Mouse (Mus musculus) megakaryocyte, embryonic 14.5 days (primary cell): Measurements from ENCODE around the gene Tmed6. TPM values are rescaled to one million over a fixed set of nuclear protein-coding genes. Genes with fewer than 3 reads are reported as not detected.
A peak's percentile ranks its signal among the peaks of the same experiment; 100 is the strongest.
"Not testable (repeated sequence)": the region's sequence is repeated elsewhere in the genome, so short reads cannot be mapped to it uniquely, and the experiment has no call there.

ENCODE experiments used
- H3K27me3 ChIP-seq: replicated peaks from 2 replicates; pipeline ENCODE3; 2012; ENCODE audit warnings: inconsistent platforms
- H3K36me3 ChIP-seq: replicated peaks from 2 replicates; pipeline ENCODE3; 2012; ENCODE audit warnings: low read length, inconsistent platforms, mixed read lengths
- H3K4me1 ChIP-seq: 2 replicates; pipeline ENCODE4 v1.6.1; 2012; ENCODE audit warnings: inconsistent platforms
- H3K4me3 ChIP-seq: replicated peaks from 2 replicates; pipeline ENCODE3; 2012; ENCODE audit warnings: moderate library complexity, mild to moderate bottlenecking, inconsistent platforms
- H3K9me3 ChIP-seq: 2 replicates; pipeline ENCODE4 v1.6.1; 2012; ENCODE audit warnings: inconsistent platforms
- FLI1 ChIP-seq: IDR thresholded peaks from 2 replicates; pipeline ENCODE4 v1.6.1; 2012; ENCODE audit warnings: low read length, inconsistent platforms, mixed read lengths
- GATA1 ChIP-seq: IDR thresholded peaks from 3 replicates; pipeline ENCODE4 v1.6.1; 2012; ENCODE audit warnings: mixed read lengths, low read length, inconsistent platforms, borderline replicate concordance
- polyA plus RNA-seq: library from polyadenylated mRNA; stranded (reverse); fragments of >175 nt; gene quantifications from 2 replicates; pipeline ENCODE4 v1.2.3, GENCODE M21; 2012; ENCODE audit warnings: low replicate concordance; ENCODE audit not compliant: insufficient read depth

Tmed6 gene
- polyA plus RNA-seq, result not detected in 2 replicates

DNA sequence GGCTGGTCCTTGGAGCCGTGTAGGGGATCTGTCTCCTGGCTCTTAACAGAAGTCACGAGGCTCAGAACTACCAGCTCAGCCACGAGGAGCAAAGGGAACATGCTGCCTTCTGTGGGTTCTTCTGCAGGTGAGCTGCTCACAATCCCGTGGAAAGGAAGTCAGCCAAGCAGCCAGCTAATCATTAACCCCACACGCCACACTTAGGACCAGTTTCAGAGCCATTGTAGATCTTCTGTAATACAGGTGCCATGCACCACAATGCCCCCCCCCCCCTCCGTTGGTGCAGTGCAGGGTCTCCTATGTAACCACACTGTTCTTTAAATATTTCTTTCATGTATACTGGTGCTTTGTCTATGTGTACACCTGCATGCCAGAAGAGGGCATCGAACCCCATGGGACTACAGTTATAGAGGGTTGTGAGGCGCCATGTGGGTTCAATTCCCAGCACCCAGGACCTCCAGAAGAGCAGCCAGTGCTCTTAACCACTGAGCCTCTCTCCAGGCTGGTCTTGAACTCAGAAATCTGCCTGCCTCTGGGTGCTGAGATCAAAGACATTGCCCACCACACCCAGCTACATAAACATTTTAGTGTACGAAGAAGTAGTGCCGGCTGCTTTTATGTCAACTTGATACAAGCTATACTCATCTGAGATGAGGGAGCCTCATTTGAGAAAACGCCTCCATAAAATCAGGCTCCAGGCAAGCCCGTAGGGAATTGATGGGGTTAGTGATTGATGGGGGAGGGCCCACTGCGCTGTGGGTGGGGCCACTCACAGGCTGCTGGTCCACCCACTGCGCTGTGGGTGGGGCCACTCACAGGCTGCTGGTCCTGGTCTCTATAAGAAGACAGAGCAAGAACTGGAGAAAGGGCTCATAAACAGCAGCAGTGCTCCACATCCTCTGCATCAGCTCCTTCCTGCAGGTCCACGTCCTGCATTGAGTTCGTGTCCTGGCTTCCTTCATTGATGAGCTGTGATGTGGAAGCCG, at the start of gene Tmed6:
TSS of gene Tmed6 (minus strand) at position 134 of the 986 bp plus-strand sequence.
- Histone ChIP-seq H3K9me3 (no peaks in the 10 kb centered on the region), H3K4me3 (peak within 1 kb of the TSS; percentile 69), H3K4me1 (peaks cover 12% of the 10 kb centered on the region), H3K27me3 (peaks cover 4% of the 10 kb centered on the region), H3K36me3 (peaks cover 28% of the 10 kb centered on the region)
- TF ChIP-seq FLI1, result no peak
- TF ChIP-seq GATA1, result no peak

DNA sequence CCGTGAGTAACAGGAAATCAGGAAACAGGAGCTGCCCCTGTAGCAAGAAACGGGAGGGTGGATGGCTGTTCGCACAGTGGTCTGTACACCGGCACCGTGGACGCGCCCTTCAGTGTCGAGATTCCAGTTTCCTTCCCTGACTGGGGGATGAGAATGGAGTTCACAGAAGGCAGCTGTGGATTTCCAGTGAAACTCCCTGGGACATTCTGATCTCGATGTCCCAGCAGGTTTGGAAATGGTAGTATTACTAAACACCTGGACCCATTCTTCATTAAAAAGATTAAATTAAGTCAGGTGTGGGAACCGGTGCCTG, 49.5 kb upstream of the Tmed6 start:
- Histone ChIP-seq H3K27me3 (peaks cover 6% of the 10 kb centered on the region), H3K4me1 (peaks cover 24% of the 10 kb centered on the region), H3K9me3 (no peaks in the 10 kb centered on the region), H3K4me3 (peak overlapping the region; percentile 74), H3K36me3 (no peaks in the 10 kb centered on the region)
- TF ChIP-seq GATA1 (no peak), FLI1 (no peak)

DNA sequence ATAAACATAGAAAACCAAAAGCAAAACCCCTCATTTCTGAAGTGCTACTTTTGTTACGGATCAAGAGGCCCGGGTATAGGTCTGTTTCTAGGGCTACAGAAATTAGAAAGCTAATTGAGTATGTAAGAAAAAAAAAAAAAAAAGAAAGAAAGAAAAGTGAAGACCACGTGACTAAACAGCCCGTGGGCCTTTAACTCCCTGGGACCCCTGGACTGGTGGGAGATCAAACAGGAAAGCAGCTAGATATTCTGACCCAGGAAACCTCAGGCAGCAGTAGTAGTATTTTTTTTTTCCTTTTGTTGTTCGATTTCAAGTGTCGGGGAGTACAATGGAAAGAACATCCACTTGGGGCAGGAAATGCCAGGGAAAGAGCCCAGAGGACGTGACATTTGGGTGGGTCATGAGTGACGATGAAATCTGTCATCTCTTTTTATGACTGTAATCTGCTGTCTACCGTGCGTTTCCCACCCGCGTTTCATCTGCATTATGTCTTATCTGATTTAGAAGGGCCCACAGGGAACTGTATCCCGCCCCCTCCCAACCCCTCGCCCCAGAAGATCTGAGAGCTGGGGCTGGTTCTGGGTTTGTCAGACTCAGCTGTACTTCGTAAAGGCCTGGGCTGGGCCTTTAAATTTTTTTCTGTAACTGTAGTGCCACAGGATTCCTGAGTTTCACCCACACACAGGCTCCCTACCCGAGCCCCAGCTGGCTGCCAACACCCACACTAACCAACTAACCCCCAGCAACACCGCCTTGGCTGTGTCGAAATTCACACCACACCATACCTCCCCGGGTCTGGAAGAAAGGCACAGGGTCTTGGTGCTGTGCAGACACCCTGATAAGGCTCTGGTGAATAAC, 48.9 kb upstream of the Tmed6 start:
- no peaks in the 10 kb centered on the region for H3K9me3 ChIP-seq
- peaks cover 3% of the 10 kb centered on the region for H3K27me3 ChIP-seq
- H3K36me3 ChIP-seq, result no peaks in the 10 kb centered on the region
- TF ChIP-seq GATA1, result no peak
- no peak for TF ChIP-seq FLI1
- peaks cover 25% of the 10 kb centered on the region for H3K4me1 ChIP-seq
- peak overlapping the region; percentile 74 for H3K4me3 ChIP-seq

DNA sequence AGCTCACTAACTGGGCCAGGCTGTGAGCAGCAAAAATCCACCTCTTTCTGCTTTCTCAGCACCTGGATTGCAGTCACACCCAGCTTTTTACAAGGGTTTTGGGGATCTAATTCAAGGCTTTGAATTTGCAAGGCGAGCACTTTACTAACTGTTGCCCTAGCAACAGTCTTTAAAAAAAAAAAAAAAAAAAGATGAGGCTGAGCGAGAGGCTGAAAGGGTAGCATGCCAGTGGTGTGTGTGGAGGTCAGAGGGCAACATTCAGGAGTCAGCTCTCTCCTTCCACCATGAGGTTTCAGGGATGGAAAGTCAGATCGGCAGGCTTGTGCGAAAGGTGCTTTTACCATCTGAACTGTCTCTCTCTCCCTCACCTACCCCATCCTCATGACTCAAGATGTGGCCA, 47.8 kb upstream of the Tmed6 start:
- no peak for TF ChIP-seq GATA1
- no peak for TF ChIP-seq FLI1
- Histone ChIP-seq H3K27me3 (peaks cover 5% of the 10 kb centered on the region), H3K4me1 (peaks cover 25% of the 10 kb centered on the region), H3K4me3 (no peak overlapping the region), H3K36me3 (no peaks in the 10 kb centered on the region), H3K9me3 (no peaks in the 10 kb centered on the region)

DNA sequence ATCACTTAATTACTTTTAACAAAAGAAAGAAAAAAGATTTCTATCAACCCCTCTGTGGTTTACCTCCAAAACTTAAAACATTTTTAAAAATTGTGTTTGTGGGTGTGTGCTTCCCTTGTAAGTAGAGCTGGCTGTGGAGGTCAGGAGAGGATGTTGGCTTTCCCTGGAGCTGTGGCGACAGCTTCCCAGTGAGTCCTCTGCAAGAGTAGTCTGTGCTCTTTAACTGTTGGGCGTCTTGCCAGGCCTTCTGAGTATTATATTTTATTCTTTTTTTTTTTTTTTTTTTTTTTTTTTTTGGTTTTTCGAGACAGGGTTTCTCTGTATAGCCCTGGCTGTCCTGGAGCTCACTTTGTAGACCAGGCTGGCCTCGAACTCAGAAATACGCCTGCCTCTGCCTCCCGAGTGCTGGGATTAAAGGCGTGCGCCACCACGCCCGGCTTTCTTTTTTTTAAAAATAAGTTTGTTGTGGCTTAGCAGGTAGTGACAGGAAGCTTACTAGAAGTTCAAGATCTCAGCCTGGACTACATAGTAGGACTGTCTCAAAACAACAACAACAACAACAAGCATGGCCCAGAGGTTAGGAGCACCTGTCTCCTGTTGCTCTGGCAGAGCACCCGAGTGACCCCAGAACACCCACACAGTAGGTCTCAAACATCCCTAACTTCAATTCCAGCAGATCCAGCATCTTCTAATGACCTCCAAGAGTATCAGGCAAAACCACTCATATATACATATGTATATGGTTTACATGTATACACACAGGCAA, 46.1 kb upstream of the Tmed6 start:
- no peaks in the 10 kb centered on the region for H3K36me3 ChIP-seq
- peaks cover 5% of the 10 kb centered on the region for H3K27me3 ChIP-seq
- no peak overlapping the region for H3K4me3 ChIP-seq
- TF ChIP-seq FLI1 (no peak), GATA1 (no peak)
- H3K9me3 ChIP-seq, result no peaks in the 10 kb centered on the region
- peaks cover 30% of the 10 kb centered on the region for H3K4me1 ChIP-seq

DNA sequence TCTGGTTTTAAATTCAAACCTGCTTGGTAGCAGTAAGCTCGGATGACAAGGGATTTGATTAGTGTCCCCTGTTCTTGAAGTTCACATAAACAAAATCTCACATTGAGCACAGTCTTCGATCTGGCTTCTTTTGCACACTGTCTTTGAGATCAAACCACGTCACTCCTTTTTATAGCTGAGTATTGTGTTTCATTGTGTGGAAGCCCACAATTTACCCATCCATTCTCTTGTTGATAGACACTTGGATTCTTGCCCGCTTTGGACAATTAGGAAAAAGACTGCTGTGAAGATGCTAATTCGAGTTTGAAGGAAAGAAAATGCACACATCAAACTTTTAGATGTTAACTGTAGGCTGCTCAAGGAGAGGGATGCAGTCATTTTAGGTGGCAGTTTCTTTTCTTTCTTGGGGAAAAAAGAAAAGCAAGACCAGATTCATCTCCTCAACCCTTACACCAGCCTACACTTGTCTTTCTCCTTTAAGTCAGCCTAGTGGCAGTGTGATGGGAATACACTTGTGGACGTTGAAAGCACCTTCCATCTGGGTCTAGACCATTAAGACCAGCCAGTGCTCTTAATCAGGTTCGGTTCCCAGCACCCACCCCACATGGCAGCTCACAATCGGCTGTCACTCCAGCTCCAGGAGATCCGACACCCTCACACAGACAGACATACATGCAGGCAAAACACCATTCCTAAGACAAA, 45.3 kb upstream of the Tmed6 start:
- Histone ChIP-seq H3K9me3 (no peaks in the 10 kb centered on the region), H3K36me3 (no peaks in the 10 kb centered on the region), H3K4me3 (no peak overlapping the region), H3K27me3 (peaks cover 5% of the 10 kb centered on the region), H3K4me1 (peaks cover 27% of the 10 kb centered on the region)
- TF ChIP-seq FLI1, result no peak
- TF ChIP-seq GATA1, result no peak

DNA sequence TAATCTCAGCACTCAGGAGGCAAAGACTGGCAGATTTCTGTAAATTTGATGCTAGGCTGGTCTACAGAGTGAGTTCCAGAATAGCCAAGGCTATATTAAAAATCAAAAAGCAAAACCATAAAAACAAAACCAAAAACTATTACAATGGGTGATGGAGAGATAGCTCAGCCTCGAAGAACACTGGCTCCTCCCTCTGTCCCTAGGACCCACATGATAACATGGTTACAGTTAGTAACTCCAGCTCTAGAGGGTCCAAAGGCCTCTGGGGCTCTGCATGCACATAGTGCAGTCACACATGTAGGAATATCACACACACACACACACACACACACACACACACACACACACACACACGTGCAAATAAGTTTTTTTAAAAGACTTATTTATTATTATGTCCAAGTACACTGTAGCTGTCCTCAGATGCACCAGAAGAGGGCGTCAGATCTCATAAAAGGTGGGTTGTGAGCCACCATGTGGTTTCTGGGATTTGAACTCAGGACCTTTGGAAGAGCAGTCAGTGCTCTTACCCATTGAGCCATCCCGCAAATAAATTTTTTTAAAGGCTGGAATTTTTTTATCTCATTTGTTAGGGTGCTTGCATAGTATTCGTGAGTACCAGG, 44.5 kb upstream of the Tmed6 start:
- Histone ChIP-seq H3K4me1 (peaks cover 22% of the 10 kb centered on the region), H3K4me3 (no peak overlapping the region), H3K36me3 (no peaks in the 10 kb centered on the region), H3K9me3 (no peaks in the 10 kb centered on the region), H3K27me3 (peaks cover 5% of the 10 kb centered on the region)
- TF ChIP-seq GATA1 (no peak), FLI1 (no peak)

DNA sequence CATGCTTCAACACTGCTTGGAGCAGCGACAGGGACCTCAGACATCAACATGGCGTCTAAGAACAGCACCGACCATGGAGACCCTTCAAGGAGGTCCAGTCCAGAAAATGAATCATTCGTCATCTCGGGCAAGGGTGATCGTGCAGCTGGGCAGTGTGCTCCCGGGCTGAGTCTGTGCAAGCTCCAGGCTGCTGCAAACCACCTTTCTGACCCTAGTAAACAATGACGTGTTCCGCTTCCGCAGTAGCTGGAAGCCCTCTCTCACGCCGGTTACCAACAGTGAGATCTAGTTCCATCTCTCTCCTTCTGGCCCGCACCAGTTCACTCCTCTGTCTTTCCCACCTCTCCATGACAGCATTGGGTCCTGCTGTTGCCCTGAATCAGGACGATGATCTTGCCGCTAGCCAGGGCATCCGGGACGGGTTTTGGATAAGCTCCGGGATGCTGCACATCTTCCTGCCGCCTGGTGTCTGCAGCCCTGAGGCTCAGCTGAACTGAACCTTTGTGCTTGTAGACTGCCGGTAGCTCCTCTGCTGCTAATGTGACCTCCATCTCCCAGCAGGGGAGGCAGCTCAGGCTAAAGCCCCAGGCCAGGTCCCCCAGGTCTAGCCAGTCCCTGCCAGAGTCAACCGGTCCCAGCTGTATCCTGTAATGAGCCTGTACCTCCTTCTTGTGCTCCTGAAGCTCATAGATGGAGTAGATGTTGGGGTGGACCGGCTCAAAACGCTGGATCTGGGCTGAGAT, 43.7 kb upstream of the Tmed6 start:
- Histone ChIP-seq H3K36me3 (no peaks in the 10 kb centered on the region), H3K4me1 (peaks cover 14% of the 10 kb centered on the region), H3K9me3 (no peaks in the 10 kb centered on the region), H3K4me3 (no peak overlapping the region), H3K27me3 (peaks cover 5% of the 10 kb centered on the region)
- no peak for TF ChIP-seq GATA1
- TF ChIP-seq FLI1, result no peak

DNA sequence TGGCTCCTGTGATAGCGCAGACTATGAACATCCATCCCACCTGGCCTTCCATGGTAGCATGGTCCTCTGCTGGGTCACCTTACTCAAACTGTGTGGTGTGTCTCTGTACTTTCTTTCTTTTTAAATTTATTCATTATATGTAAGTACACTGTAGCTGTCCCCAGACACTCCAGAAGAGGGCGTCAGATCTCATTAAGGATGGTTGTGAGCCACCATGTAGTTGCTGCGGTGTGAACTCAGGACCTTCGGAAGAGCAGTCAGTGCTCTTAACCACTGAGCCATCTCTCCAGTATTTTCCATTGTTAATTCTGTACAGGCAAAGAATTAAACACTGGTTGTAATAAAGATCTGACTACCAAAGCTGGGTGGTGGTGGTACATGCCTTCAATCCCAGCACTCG, 42.6 kb upstream of the Tmed6 start:
- peaks cover 14% of the 10 kb centered on the region for H3K4me1 ChIP-seq

More for the DNA sequence above, 42.6 kb upstream of the Tmed6 start:
- H3K27me3 ChIP-seq, H3K9me3 ChIP-seq, H3K36me3 ChIP-seq, H3K4me3 ChIP-seq: not testable (repeated sequence)
